Mouse (Mus musculus): Measurements from ENCODE around the gene Prss46.

- TF ChIP-seq CTCF (IDR thresholded peaks at IDR 0.05; ENCODE audit: low read depth) = no peak
- no peak for TF ChIP-seq EP300 (IDR thresholded peaks at IDR 0.05; ENCODE audit: low read depth)
Measured at GRCm38 (mm10) chr9:110825832-110826231, 18.5 kb upstream of the Prss46 start.
